Mouse (Mus musculus): ENCODE data around the gene Gbp9.
"Not testable (repeated sequence)": the region's sequence is repeated elsewhere in the genome, so short reads cannot be mapped to it uniquely, and the experiment has no call there.

DNA sequence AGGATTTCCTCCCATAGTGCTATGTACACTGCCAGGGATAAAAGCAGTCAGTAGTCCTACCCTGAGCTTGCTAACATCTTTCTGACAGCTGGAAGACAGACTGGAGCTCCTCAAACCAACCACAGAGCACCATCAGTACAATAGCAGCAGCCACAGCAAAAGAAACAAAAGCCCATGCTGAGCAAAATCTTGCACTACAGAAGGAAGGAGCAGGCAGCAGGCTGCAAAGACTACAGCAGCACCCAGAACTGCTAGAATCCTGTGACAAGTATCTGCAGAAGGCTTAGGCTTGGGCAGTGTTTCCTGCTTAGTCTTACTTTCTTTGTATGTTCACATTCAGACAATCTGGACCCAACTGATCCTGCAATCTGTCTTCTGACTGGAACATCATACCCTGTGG is 71.0 kb downstream of the Gbp9 start:
- not testable (repeated sequence) for TF ChIP-seq CTCF, EP300 (IDR thresholded peaks at IDR 0.05; ENCODE audit: low read depth)

All from liver, embryonic 14.5 days (tissue).